Mouse (Mus musculus) hindbrain, embryonic 13.5 days (tissue): ENCODE measurements around the gene Anapc11. TPM values are rescaled to one million over a fixed set of nuclear protein-coding genes. Genes with fewer than 3 reads are reported as not detected.

Source experiments
- ATAC-seq: fragments of 200-750 bp; cut with Nextera tagmentation; 2 replicates; pipeline ENCODE4 v1.8.0; 2017; ENCODE audit warnings: moderate TSS enrichment; ENCODE audit not compliant: low FRiP score
- H3K27ac ChIP-seq: fragments of 300-500 bp; sonication (generic); 2 replicates; pipeline ENCODE4 v1.5.1; 2015; ENCODE audit warnings: inconsistent platforms, mild to moderate bottlenecking, moderate library complexity
- H3K27me3 ChIP-seq: fragments of 300-500 bp; sonication (generic); 2 replicates; pipeline ENCODE4 v1.6.1; 2015; ENCODE audit warnings: mild to moderate bottlenecking, inconsistent platforms
- H3K36me3 ChIP-seq: fragments of 300-500 bp; sonication (generic); 2 replicates; pipeline ENCODE4 v1.6.1; 2015; ENCODE audit warnings: mild to moderate bottlenecking, inconsistent platforms
- H3K4me1 ChIP-seq: fragments of 300-500 bp; sonication (generic); replicated peaks from 2 replicates; pipeline ENCODE4 v1.6.1; 2015; ENCODE audit warnings: inconsistent platforms
- H3K4me2 ChIP-seq: fragments of 300-500 bp; sonication (generic); 2 replicates; pipeline ENCODE4 v1.6.1; 2015; ENCODE audit warnings: inconsistent platforms, mild to moderate bottlenecking, moderate library complexity
- H3K4me3 ChIP-seq: fragments of 300-500 bp; sonication (generic); 2 replicates; pipeline ENCODE4 v1.5.1; 2015; ENCODE audit warnings: mild to moderate bottlenecking, inconsistent platforms
- H3K9ac ChIP-seq: fragments of 300-500 bp; sonication (generic); 2 replicates; pipeline ENCODE4 v1.6.1; 2015; ENCODE audit warnings: mild to moderate bottlenecking, inconsistent platforms
- H3K9me3 ChIP-seq: fragments of 300-500 bp; sonication (generic); 2 replicates; pipeline ENCODE4 v1.6.1; 2016; ENCODE audit warnings: inconsistent platforms
- WGBS: fragments of 180-500 bp; shearing (Covaris S2); methylation state at CpG from one replicate; pipeline ENCODE4 v1.1.7; 2015; 5-methylcytosine and 5-hydroxymethylcytosine counted together
- polyA plus RNA-seq: library from polyadenylated mRNA; unstranded; fragments of >200 nt; fragmentation: Nextera tagmentation; extraction: Ambion mirVana; gene quantifications from 2 replicates; pipeline ENCODE4 v1.2.1, GENCODE M21; 2015

Gene Anapc11
- polyA plus RNA-seq, 1 experiment from 2014 or later, result 192 TPM

- Histone ChIP-seq H3K4me1 (peaks cover 39% of the 10 kb centered on the region), H3K27ac (no peak overlapping the region), H3K4me3 (no peak overlapping the region), H3K36me3 (peaks cover 64% of the 10 kb centered on the region), H3K4me2 (no peak overlapping the region), H3K9me3 (no peaks in the 10 kb centered on the region), H3K9ac (peak overlapping the region; percentile 10; the same call in 1 of the 2 replicates), H3K27me3 (peaks cover 14% of the 10 kb centered on the region)
- ATAC-seq, result no peak
- 85% methylated on average over 10 of the region's 10 CpGs for WGBS
These were observed 15.3 kb downstream of the Anapc11 start for GRCm38 (mm10) chr11:120613481-120613972.

- Histone ChIP-seq H3K27ac (no peak overlapping the region), H3K9ac (peak overlapping the region; percentile 10; the same call in 1 of the 2 replicates), H3K4me3 (no peak overlapping the region), H3K4me2 (no peak overlapping the region), H3K4me1 (peaks cover 35% of the 10 kb centered on the region), H3K9me3 (no peaks in the 10 kb centered on the region), H3K36me3 (peaks cover 69% of the 10 kb centered on the region), H3K27me3 (peaks cover 10% of the 10 kb centered on the region)
- WGBS, result 72% methylated on average over 8 of the region's 8 CpGs
- ATAC-seq, result no peak
These were observed 15.8 kb downstream of the Anapc11 start for GRCm38 (mm10) chr11:120613976-120614375.

GRCm38 (mm10) chr11:120615167-120615566 is 16.9 kb downstream of the Anapc11 start:
- peaks cover 30% of the 10 kb centered on the region for H3K4me1 ChIP-seq
- ATAC-seq, result no peak
- H3K4me3 ChIP-seq, result no peak overlapping the region; the same call in 1 of the 2 replicates
- H3K27me3 ChIP-seq, result no peaks in the 10 kb centered on the region
- WGBS, result 94% methylated on average over 6 of the region's 6 CpGs
- peak overlapping the region; percentile 24; the same call in 1 of the 2 replicates for H3K9ac ChIP-seq
- peaks cover 70% of the 10 kb centered on the region for H3K36me3 ChIP-seq
- no peak overlapping the region for H3K27ac ChIP-seq
- no peaks in the 10 kb centered on the region for H3K9me3 ChIP-seq
- H3K4me2 ChIP-seq, result no peak overlapping the region

- H3K4me2 ChIP-seq, result peak overlapping the region; percentile 17; the same call in 1 of the 2 replicates
- WGBS, result 93% methylated on average over 11 of the region's 11 CpGs
- peaks cover 70% of the 10 kb centered on the region for H3K36me3 ChIP-seq
- H3K4me1 ChIP-seq, result peaks cover 30% of the 10 kb centered on the region
- no peak overlapping the region for H3K27ac ChIP-seq
- peak overlapping the region; percentile 51; the same call in 1 of the 2 replicates for H3K9ac ChIP-seq
- H3K27me3 ChIP-seq, result no peaks in the 10 kb centered on the region
- H3K4me3 ChIP-seq, result no peak overlapping the region; the same call in 1 of the 2 replicates
- H3K9me3 ChIP-seq, result no peaks in the 10 kb centered on the region
- ATAC-seq, result no peak
These were observed 17.5 kb downstream of the Anapc11 start for GRCm38 (mm10) chr11:120615606-120616203.

- H3K9ac ChIP-seq, result peak overlapping the region; percentile 91
- H3K9me3 ChIP-seq, result no peaks in the 10 kb centered on the region
- peaks cover 70% of the 10 kb centered on the region for H3K36me3 ChIP-seq
- H3K27me3 ChIP-seq, result no peaks in the 10 kb centered on the region
- WGBS, result 45% methylated on average over 4 of the region's 4 CpGs
- H3K4me3 ChIP-seq, result peak overlapping the region; percentile 84
- peak overlapping the region; percentile 88 for H3K4me2 ChIP-seq
- no peak for ATAC-seq
- peak overlapping the region; percentile 91 for H3K27ac ChIP-seq
- H3K4me1 ChIP-seq, result peaks cover 30% of the 10 kb centered on the region
These were observed 18.5 kb downstream of the Anapc11 start for GRCm38 (mm10) chr11:120616617-120617294.

- peak within 1 kb of the TSS; percentile 84 for H3K4me3 ChIP-seq
- peaks cover 68% of the 10 kb centered on the region for H3K36me3 ChIP-seq
- H3K4me1 ChIP-seq, result peaks cover 30% of the 10 kb centered on the region
- peak within 1 kb of the TSS; percentile 88 for H3K4me2 ChIP-seq
- under 1% methylated on average over 56 of the region's 56 CpGs for WGBS
- peak within 1 kb of the TSS; percentile 91 for H3K9ac ChIP-seq
- peak; percentile 95 for ATAC-seq
- no peaks in the 10 kb centered on the region for H3K9me3 ChIP-seq
- H3K27me3 ChIP-seq, result no peaks in the 10 kb centered on the region
- peak within 1 kb of the TSS; percentile 91 for H3K27ac ChIP-seq
These were observed 19.4 kb downstream of the Anapc11 start, which contains the start of gene Pcyt2 for GRCm38 (mm10) chr11:120617519-120618112. Gene Pcyt2, minus strand, starts transcription at chr11:120617936.

GRCm38 (mm10) chr11:120618619-120619535 is 20.7 kb downstream of the Anapc11 start:
- no peak overlapping the region for H3K4me3 ChIP-seq
- no peak overlapping the region for H3K9ac ChIP-seq
- no peak for ATAC-seq
- no peaks in the 10 kb centered on the region for H3K9me3 ChIP-seq
- no peaks in the 10 kb centered on the region for H3K27me3 ChIP-seq
- no peak overlapping the region for H3K4me2 ChIP-seq
- peaks cover 64% of the 10 kb centered on the region for H3K36me3 ChIP-seq
- WGBS, result 93% methylated on average over 25 of the region's 25 CpGs
- peak overlapping the region; percentile 52 for H3K27ac ChIP-seq
- peaks cover 34% of the 10 kb centered on the region for H3K4me1 ChIP-seq

GRCm38 (mm10) chr11:120620195-120620594 is 22.0 kb downstream of the Anapc11 start:
- H3K27ac ChIP-seq, result no peak overlapping the region
- H3K9me3 ChIP-seq, result no peaks in the 10 kb centered on the region
- no peaks in the 10 kb centered on the region for H3K27me3 ChIP-seq
- H3K4me2 ChIP-seq, result no peak overlapping the region
- H3K36me3 ChIP-seq, result peaks cover 55% of the 10 kb centered on the region
- peaks cover 40% of the 10 kb centered on the region for H3K4me1 ChIP-seq
- ATAC-seq, result no peak
- 92% methylated on average over 14 of the region's 14 CpGs for WGBS
- H3K9ac ChIP-seq, result 0 out of 2 replicates have a peak overlapping the region, but pooled peaks have one; percentile 13
- H3K4me3 ChIP-seq, result no peak overlapping the region

- Histone ChIP-seq H3K9ac (no peak overlapping the region), H3K27ac (no peak overlapping the region), H3K27me3 (no peaks in the 10 kb centered on the region), H3K4me3 (no peak overlapping the region; the same call in 1 of the 2 replicates), H3K36me3 (peaks cover 69% of the 10 kb centered on the region), H3K4me1 (peaks cover 26% of the 10 kb centered on the region), H3K9me3 (no peaks in the 10 kb centered on the region), H3K4me2 (no peak overlapping the region)
- ATAC-seq, result no peak
- WGBS, result 88% methylated on average over 6 of the region's 6 CpGs
These were observed 24.6 kb downstream of the Anapc11 start for GRCm38 (mm10) chr11:120622805-120623204.

- Histone ChIP-seq H3K27ac (peak overlapping the region; percentile 90), H3K9me3 (no peaks in the 10 kb centered on the region), H3K4me1 (peaks cover 23% of the 10 kb centered on the region), H3K36me3 (peaks cover 64% of the 10 kb centered on the region), H3K27me3 (no peaks in the 10 kb centered on the region), H3K4me2 (peak overlapping the region; percentile 98), H3K4me3 (peak overlapping the region; percentile 98), H3K9ac (peak overlapping the region; percentile 92)
- peak; percentile 67 for ATAC-seq
- WGBS, result 13% methylated on average over 29 of the region's 30 CpGs
These were observed 25.9 kb downstream of the Anapc11 start for GRCm38 (mm10) chr11:120623961-120624679.

- Histone ChIP-seq H3K9ac (peak overlapping the region; percentile 92), H3K4me1 (peaks cover 26% of the 10 kb centered on the region), H3K27me3 (no peaks in the 10 kb centered on the region), H3K36me3 (peaks cover 66% of the 10 kb centered on the region), H3K9me3 (no peaks in the 10 kb centered on the region), H3K27ac (peak overlapping the region; percentile 90), H3K4me3 (peak overlapping the region; percentile 98), H3K4me2 (peak overlapping the region; percentile 98)
- WGBS, result 1% methylated on average over 53 of the region's 53 CpGs
- ATAC-seq, result peak; percentile 83
These were observed 26.5 kb downstream of the Anapc11 start for GRCm38 (mm10) chr11:120624680-120625111.
